Comparison of ENCODE assay signal across 24 mouse cellular contexts in the genomic region with DNA sequence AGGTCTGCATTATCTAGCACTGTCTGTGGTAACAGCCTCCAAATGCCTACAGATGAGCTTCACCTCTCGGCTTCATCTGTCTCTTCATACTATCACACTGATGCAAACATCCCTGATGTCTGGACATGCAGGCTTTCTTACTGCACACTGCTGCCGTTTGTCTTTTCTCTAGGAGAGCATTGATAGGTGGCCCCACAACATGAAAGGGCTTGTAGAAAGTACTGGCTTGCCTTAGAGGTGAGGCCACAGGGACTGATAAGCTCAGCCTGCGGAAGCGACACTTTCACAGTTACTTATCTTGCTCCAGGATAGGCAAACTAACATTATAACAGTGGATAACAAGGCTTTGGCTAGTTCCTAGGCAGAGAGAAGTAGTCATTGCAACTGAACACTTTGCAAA. TPM values are rescaled to one million over a fixed set of nuclear protein-coding genes. Genes with fewer than 3 reads are reported as not detected.
A peak's percentile ranks its signal among the peaks of the same experiment; 100 is the strongest.
DNase-seq lines count a peak whose midpoint lies in the region; ATAC-seq and TF ChIP-seq lines count a peak whose summit lies in the region.
"Had no signal": no experiment of that assay in that cellular context is flagged by ENCODE, and none has a peak within 500 bp of the region (broad histone marks: within the 10 kb centered on the region; RNA-seq: fewer than 3 reads in every experiment).

No protein-coding gene starts in this region.

- WGBS in liver, embryonic 12.5 days (ENCODE audit: insufficient replicate concordance), result 6% methylated on average over 4 of the region's 4 CpGs
- WGBS in kidney, embryonic 14.5 days, result 80% methylated on average over 4 of the region's 4 CpGs

- TF ChIP-seq CTCF in G1E (IDR thresholded peaks at IDR 0.05; ENCODE audit: low read depth, low read length), result no peak

- H3K9ac ChIP-seq in liver, embryonic 12.5 days, result no peak overlapping the region
- H3K9ac ChIP-seq in kidney, embryonic 14.5 days (ENCODE audit: low read depth, low read length), result no peak overlapping the region
- H3K9ac ChIP-seq: heart, embryonic 13.5 days; hindbrain, embryonic 12.5 days had no signal

- H3K4me1 ChIP-seq in G1E (ENCODE audit: insufficient read depth, low read depth, low read length), result peaks cover 34% of the 10 kb centered on the region
- peaks cover 42% of the 10 kb centered on the region for H3K4me1 ChIP-seq in liver, embryonic 12.5 days
- H3K4me1 ChIP-seq in kidney, embryonic 14.5 days (ENCODE audit: control insufficient read depth, insufficient read depth, low read length), result no peaks in the 10 kb centered on the region

- no peak overlapping the region for H3K4me3 ChIP-seq in G1E (ENCODE audit: low read depth, low read length)
- no peak overlapping the region for H3K4me3 ChIP-seq in liver, embryonic 12.5 days
- no peak overlapping the region for H3K4me3 ChIP-seq in kidney, embryonic 14.5 days (ENCODE audit: low read length)
- H3K4me3 ChIP-seq: heart, embryonic 13.5 days; hindbrain, embryonic 12.5 days; layer of hippocampus, adult 2 months had no signal

- peak; percentile 72 for ATAC-seq in G1E (ENCODE audit: extremely low read depth, insufficient number of reproducible peaks, low FRiP score, poor library complexity, severe bottlenecking)
- ATAC-seq in common myeloid progenitor, adult 5-6 weeks (replicated peaks; ENCODE audit: low read depth, poor library complexity, severe bottlenecking), result peak; percentile 49
- peak; percentile 91 for ATAC-seq in liver, embryonic 12.5 days
- ATAC-seq in megakaryocyte, adult 5-6 weeks (ENCODE audit: poor library complexity, severe bottlenecking), result 0 out of 2 replicates have a peak, but pooled peaks have one; percentile 27
- ATAC-seq in kidney, embryonic 14.5 days (ENCODE audit: low FRiP score, low TSS enrichment), result no peak
- ATAC-seq: forebrain, embryonic 16.5 days; Patski had no signal

- no peaks in the 10 kb centered on the region for H3K27me3 ChIP-seq in G1E (ENCODE audit: insufficient read depth, low read length)
- no peaks in the 10 kb centered on the region for H3K27me3 ChIP-seq in liver, embryonic 12.5 days (replicated peaks)
- H3K27me3 ChIP-seq in kidney, embryonic 14.5 days (ENCODE audit: control insufficient read depth, insufficient read depth, low read length), result no peaks in the 10 kb centered on the region
- H3K27me3 ChIP-seq: heart, embryonic 13.5 days; hindbrain, embryonic 12.5 days had no signal

- H3K4me2 ChIP-seq in liver, embryonic 12.5 days, result peak overlapping the region; percentile 42
- no peak overlapping the region for H3K4me2 ChIP-seq in kidney, embryonic 14.5 days (replicated peaks; ENCODE audit: low read depth, low read length)
- H3K4me2 ChIP-seq: heart, embryonic 13.5 days; hindbrain, embryonic 12.5 days; midbrain, embryonic 11.5 days had no signal

- DNase-seq in G1E (ENCODE audit: low spot score), result peak; percentile 4
- DNase-seq in testis, postnatal 10 days (ENCODE audit: low spot score), result no peak
- DNase-seq in kidney, adult 11 months, result no peak
- no peak for DNase-seq in adipocyte (ENCODE audit: low spot score)
- DNase-seq: adrenal gland, adult 2 months; cerebellum, adult 18-20 months; cerebellum, postnatal 36 days; gastrocnemius, postnatal 10 days; heart, adult 11 months; heart, postnatal 14 days; kidney, adult 8-10 months; kidney, postnatal 14 days; lung, adult 18-20 months had no signal

- H3K36me3 ChIP-seq in G1E (replicated peaks), result no peaks in the 10 kb centered on the region
- no peaks in the 10 kb centered on the region for H3K36me3 ChIP-seq in liver, embryonic 12.5 days
- H3K36me3 ChIP-seq in kidney, embryonic 14.5 days (ENCODE audit: control insufficient read depth, insufficient read depth, low read length), result no peaks in the 10 kb centered on the region
- H3K36me3 ChIP-seq: heart, embryonic 13.5 days; hindbrain, embryonic 12.5 days had no signal

- H3K9me3 ChIP-seq in G1E (replicated peaks), result no peaks in the 10 kb centered on the region
- H3K9me3 ChIP-seq in liver, embryonic 12.5 days (replicated peaks), result no peaks in the 10 kb centered on the region
- no peaks in the 10 kb centered on the region for H3K9me3 ChIP-seq in kidney, embryonic 14.5 days (ENCODE audit: control insufficient read depth, low read length)
- H3K9me3 ChIP-seq: heart, embryonic 13.5 days; hindbrain, embryonic 12.5 days had no signal

- H3K27ac ChIP-seq in liver, embryonic 12.5 days, result peak overlapping the region; percentile 71
- no peak overlapping the region for H3K27ac ChIP-seq in kidney, embryonic 14.5 days (ENCODE audit: low read depth, low read length)
- H3K27ac ChIP-seq: heart, embryonic 13.5 days; hindbrain, embryonic 12.5 days; layer of hippocampus, adult 2 months had no signal

RNA-seq across cellular contexts. Expression of gene Frem3, which starts 50.2 kb away (rescaled TPM):
- total RNA-seq in G1E (2014; fragmentation: Nextera tagmentation), result not detected in 2 replicates
- 0.06 and 0.11 TPM in 2 replicates for total RNA-seq in G1E (2017)
- not detected in 2 replicates for polyA plus RNA-seq in G1E (2012)
- total RNA-seq in common myeloid progenitor, adult 5-6 weeks (2017), result not detected in 2 replicates
- polyA plus RNA-seq in liver, embryonic 12.5 days (2016; fragmentation: Nextera tagmentation; extraction: Ambion mirVana), result 0.13 and 0.14 TPM in 2 replicates
- total RNA-seq in megakaryocyte, adult 5-6 weeks (2015), result not detected in 2 replicates
- not detected in 2 replicates for total RNA-seq in megakaryocyte, adult 5-6 weeks (2017)
- 0.10 and 0.38 TPM in 2 replicates for polyA plus RNA-seq in kidney, embryonic 14.5 days (2014; fragmentation: Nextera tagmentation; extraction: Ambion mirVana)
- total RNA-seq: adrenal gland, adult 2 months; gastrocnemius, postnatal 10 days had no signal
- polyA plus RNA-seq: adrenal gland, adult 2 months; hindbrain, embryonic 12.5 days; Patski; thymus, postnatal 0 days had no signal
